Mouse (Mus musculus) heart, adult 2 months (tissue): ENCODE results near the gene Trpm5.

Experiments used
- CTCF ChIP-seq: fragments of 200-600 bp; IDR thresholded peaks from 2 replicates; pipeline ENCODE4 v1.8.1; 2022; ENCODE audit warnings: antibody characterized with exemption, mild to moderate bottlenecking, moderate library complexity
- EP300 ChIP-seq: fragments of 200-500 bp; IDR thresholded peaks from 2 replicates; pipeline ENCODE4 v1.6.1; 2011; ENCODE audit warnings: low read depth, low read length, control low read depth; ENCODE audit not compliant: insufficient read depth
- POLR2A ChIP-seq: fragments of 200-500 bp; IDR thresholded peaks from 2 replicates; pipeline ENCODE4 v1.6.1; 2011; ENCODE audit warnings: mild to moderate bottlenecking, low read depth, low read length, control low read depth; ENCODE audit not compliant: insufficient read depth

DNA sequence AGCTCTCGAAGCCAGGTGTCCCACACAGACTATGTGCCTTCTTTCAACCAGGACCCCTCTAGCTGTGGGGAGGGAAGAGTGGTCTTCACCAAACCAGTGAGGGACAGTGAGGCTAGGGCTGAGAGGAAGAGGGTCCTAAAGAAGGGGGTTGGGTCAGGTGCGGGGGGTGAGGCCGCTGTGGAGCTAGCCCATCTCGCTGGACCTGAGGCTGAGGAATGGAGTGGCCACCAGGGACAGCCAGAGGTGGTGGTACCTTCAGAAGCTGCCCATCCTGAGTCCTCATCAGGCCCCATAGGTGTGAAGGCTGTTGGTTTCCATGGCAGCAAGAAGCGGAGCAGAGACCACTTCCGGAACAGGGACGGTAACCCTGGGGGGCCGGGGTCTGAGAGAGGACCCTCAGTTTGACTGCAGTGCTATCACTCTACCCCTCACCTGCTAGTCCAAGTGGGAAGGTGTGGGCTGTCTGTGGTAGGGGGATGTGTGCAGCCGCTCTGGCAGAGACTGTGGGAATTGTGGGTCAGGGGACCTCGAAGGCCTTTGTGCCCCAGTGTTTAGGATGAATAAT is 23.9 kb downstream of the Trpm5 start:
- no peak for TF ChIP-seq EP300
- TF ChIP-seq CTCF, result no peak
- no peak for TF ChIP-seq POLR2A
